Mouse (Mus musculus) gastrocnemius, postnatal 14 days (tissue): ENCODE data around the gene Sirt4. TPM values are rescaled to one million over a fixed set of nuclear protein-coding genes. Genes with fewer than 3 reads are reported as not detected.
A peak's percentile ranks its signal among the peaks of the same experiment; 100 is the strongest.

Experiments used
- DNase-seq: peaks from one replicate; pipeline ENCODE4 v3.0.0; 2021; ENCODE audit warnings: mixed read lengths
- intact Hi-C: fragments of 180-260 bp; cut with DNase I; formaldehyde crosslinking; loops from one replicate; pipeline ENCODE4 v1.15.1; 2025; ENCODE audit warnings: low total_unique reads
- total RNA-seq, 2 experiments: library from RNA; stranded (reverse); gene quantifications; 2 replicates each; pipeline ENCODE4 v1.2.3; 2021

Sirt4 gene
- total RNA-seq, 2 experiments from 2014 or later = 10.3 to 16.6 TPM

DNA sequence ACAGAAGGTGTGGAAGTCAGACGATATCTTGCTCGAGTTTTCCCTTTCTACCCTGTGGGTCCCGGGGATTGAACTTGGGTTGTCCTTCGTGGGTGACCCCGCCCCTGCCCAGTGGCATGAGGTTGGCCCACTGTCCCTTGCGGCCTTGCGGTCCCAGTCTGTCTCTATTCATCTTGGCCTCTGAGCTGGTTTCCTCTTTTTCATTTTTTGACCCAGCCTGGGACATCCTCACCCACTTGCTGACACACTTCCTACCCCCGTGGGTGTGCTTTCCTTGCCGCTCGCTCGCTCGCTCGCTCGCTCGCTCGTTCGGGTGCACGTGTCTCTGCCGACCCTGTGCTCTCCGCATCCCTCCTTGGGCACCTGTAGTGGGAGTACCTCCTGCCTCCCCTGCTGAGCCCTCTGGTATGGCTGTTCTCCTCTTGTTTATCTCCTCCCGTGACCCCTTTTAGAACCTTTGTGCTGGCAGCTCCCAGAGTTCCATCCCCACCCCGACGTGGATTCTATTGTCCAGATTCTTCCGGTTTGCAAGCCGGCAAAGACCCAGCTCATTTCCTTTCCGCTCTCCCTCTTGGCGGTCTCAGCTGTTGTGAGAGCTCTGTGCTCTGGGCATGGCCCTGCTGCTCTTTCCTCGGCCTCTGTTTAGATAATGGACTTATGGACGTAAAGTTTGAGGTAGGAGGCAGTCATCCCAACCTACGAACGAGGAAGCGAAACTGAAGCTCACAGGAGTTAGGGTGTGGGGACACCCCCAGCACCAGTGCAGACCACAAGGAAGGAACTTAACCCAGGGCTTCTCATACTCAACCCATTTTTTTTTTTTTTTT lies 31.8 kb upstream of the Sirt4 start:
- DNase-seq = peak; percentile 38
- intact Hi-C loops = no loop called here

DNA sequence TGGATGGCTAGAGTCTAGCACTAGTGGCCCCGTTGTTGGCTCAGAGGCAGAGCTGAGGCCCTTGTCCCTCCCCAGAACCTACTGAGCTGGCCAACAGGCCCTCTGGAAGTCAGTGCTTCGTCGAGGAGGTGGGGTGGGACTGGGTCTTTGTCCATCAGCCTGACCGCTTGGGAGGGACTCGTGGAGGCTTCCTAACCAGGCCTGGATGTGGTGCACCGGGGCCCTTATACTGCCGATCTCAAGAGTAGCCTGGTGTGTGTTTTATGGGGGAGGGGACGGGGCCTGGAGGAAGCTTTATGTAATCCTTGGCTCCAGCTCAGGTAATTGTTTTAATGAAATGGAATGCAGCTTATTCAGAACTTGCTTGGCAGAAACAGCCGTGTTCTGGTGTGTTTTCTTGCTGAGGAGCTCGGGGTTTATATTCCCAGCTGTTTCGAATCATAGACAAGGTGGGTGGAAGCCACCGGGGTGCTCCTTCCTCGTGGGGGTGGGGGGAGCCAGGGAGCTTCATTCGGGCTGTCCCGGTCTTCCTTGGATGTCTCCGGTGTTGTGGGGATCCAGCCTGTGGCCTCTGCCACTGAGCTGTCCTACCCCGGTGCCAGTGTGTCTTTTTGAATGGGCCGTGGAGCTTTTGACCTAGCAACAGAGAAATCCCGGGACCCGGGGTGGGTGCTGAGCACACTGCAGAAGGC lies 30.5 kb upstream of the Sirt4 start:
- intact Hi-C loops = no loop called here
- DNase-seq = peak; percentile 52

DNA sequence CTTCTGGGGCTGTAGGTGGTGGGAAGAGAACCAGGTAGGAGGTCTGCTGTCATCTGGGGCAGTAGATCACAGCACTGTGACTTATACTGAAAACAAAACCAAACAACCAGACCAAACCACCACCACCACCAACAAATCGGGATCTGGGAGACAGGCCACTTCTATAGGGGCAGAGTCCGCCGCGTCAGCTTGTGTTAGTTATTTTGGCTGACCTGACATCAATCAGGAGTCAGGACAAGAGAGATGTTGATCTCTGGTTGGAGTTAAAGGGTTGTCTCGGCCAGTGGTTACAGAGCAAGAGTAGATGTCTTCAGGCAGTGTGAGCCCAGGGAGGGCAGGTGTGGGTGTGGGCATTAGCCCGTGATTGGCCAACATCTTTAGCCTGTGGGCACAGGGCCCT lies 29.8 kb upstream of the Sirt4 start:
- no peak for DNase-seq
- intact Hi-C loops = no loop called here

DNA sequence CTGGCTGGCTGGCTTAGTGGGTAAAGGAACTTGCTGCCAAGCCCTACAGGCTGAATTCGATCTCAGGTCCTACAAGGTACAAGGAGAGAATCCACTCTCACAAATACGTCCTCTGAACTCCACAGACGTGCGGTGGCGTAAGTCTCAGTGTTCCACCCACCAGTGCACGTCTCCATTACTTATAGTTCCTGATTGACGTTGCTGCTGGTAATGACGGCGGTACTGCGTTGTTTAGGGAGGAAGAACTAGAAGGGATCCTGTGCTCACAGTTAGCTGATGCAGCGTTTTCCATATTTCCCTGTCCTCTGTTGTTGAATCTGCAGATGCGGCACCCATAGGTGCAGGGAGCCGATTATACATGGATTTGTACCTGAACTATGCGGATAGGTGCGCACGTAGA lies 29.2 kb upstream of the Sirt4 start:
- no peak for DNase-seq
- intact Hi-C loops = no loop called here

- DNase-seq = no peak
Observed at GRCm38 (mm10) chr5:115513246-115513645, 28.7 kb upstream of the Sirt4 start.

DNA sequence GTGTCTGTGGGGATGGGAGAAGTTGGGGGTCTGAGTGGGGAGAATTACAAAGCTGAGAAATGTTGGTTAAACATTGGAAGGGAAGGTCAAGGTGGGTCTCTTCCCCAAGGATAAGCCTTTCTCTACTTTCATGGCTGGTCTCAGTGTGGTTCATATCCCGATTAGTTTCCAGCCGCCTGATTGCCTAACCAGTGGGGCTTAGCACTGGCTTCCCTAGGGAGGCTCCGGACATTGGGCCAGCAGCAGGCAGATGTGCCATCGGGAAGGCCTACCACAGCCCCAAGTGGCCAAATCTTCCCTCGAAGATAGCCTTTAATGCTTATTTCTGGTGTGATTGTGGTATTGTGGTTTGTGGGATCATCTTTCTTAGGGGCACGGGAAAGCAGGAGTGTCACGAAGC lies 27.9 kb upstream of the Sirt4 start:
- DNase-seq = no peak

More at GRCm38 (mm10) chr5:115513246-115513645, 28.7 kb upstream of the Sirt4 start:
- intact Hi-C loops = no loop called here

GRCm38 (mm10) chr5:115509790-115510689 lies 25.5 kb upstream of the Sirt4 start:
- no peak for DNase-seq
- intact Hi-C loops = no loop called here

More for the DNA sequence above, 27.9 kb upstream of the Sirt4 start:
- intact Hi-C loops = no loop called here

GRCm38 (mm10) chr5:115509321-115509761 lies 24.8 kb upstream of the Sirt4 start:
- peak; percentile 54 for DNase-seq
- intact Hi-C loops = no loop called here

GRCm38 (mm10) chr5:115508859-115509147 lies 24.3 kb upstream of the Sirt4 start:
- DNase-seq = peak; percentile 78
- intact Hi-C loops = no loop called here

- intact Hi-C loops = no loop called here
- peak; percentile 40 for DNase-seq
Observed at GRCm38 (mm10) chr5:115507981-115508858, 23.7 kb upstream of the Sirt4 start.

- intact Hi-C loops = no loop called here
- DNase-seq = peak; percentile 7
Observed at GRCm38 (mm10) chr5:115507267-115507980, 22.9 kb upstream of the Sirt4 start.

GRCm38 (mm10) chr5:115506454-115507201 lies 22.1 kb upstream of the Sirt4 start, which contains the start of gene Pxn:
Gene Pxn (plus strand): TSS chr5:115506676.
- DNase-seq = peak; percentile 94
- intact Hi-C loops = loop anchor here (1.0 kb wide), 1 partner anchor 32 kb away; no protein-coding TSS in a partner anchor

DNA sequence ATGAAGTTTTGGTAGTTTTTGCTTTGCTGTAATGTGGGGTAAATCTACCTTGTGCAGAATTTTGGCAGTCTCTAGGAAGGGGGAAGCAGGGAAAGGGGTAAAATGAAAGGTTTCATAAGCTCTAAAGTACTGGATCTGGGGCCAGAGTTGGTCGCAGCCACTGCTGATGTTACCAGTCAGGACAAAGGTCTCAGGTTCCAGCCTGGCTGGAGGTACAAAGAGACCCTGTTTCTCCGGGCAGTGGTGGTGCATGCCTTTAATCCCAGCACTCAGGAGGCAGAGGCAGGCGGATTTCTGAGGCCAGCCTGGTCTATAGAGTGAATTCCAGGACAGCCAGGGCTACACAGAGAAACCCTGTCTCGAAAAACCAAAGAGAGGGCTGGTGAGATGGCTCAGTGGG lies 21.1 kb upstream of the Sirt4 start:
- intact Hi-C loops = loop anchor here (1.0 kb wide), 1 partner anchor 33 kb away; no protein-coding TSS in a partner anchor
- peak; percentile 2 for DNase-seq

DNA sequence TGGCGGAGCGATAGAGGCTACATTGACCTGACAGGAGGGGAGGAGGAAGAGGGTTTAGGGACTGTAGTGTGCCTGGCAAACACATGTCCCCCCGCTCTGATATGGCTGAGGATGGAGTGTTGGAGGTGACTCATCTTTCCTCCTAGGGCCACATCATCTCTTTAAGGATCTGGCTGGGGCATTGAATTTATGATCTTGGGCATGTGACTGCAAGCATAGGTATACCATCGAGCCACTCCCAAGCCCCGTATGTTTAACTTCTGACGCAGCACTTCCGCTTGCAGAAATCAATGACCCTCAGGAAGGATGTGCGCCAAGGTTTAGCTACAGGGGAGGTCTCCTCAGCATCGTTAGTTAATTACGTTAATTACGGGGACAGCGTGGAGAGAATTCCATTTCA lies 18.5 kb upstream of the Sirt4 start:
- intact Hi-C loops = loop anchor here (5.0 kb wide), 1 partner anchor 49 kb away; no protein-coding TSS in a partner anchor
- DNase-seq = no peak

DNA sequence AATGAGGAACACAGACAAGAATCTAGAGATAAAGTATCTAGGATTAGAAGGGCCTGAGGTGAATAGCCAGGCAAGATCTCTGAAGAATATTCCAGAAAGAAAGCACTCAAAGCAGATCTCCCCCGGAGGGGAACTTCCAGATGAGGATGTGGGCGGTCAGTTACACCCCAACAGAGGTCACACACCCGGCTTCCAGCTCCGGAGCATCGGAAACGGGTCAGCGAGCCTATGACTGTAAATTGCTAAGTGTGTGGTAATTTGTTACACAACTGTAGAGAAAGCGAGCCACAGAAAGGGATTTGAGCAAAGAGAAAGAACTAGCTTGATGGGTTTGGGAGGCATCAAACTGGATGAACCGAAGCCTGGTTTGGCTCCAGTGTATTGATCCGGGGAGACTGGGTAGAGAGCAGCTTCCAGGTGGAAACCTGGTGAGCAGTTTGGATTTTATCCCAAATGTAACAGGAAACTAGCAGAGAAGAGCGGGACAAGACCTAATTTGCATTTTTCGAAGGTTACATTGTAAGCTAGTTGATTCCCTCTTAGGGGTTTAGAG lies 15.9 kb upstream of the Sirt4 start:
- no peak for DNase-seq
- intact Hi-C loops = loop anchor here (5.0 kb wide), 1 partner anchor 52 kb away; no protein-coding TSS in a partner anchor

GRCm38 (mm10) chr5:115498307-115499240 lies 14.0 kb upstream of the Sirt4 start:
- intact Hi-C loops = no loop called here

More at GRCm38 (mm10) chr5:115498307-115499240, 14.0 kb upstream of the Sirt4 start:
- no peak for DNase-seq
